Mouse (Mus musculus) kidney, postnatal 10 days (tissue): ENCODE data around the gene Csf1.

Experiments used
- DNase-seq: peaks from one replicate; pipeline ENCODE4 v3.0.0; 2021; ENCODE audit warnings: mixed read lengths

The Csf1 gene

DNA sequence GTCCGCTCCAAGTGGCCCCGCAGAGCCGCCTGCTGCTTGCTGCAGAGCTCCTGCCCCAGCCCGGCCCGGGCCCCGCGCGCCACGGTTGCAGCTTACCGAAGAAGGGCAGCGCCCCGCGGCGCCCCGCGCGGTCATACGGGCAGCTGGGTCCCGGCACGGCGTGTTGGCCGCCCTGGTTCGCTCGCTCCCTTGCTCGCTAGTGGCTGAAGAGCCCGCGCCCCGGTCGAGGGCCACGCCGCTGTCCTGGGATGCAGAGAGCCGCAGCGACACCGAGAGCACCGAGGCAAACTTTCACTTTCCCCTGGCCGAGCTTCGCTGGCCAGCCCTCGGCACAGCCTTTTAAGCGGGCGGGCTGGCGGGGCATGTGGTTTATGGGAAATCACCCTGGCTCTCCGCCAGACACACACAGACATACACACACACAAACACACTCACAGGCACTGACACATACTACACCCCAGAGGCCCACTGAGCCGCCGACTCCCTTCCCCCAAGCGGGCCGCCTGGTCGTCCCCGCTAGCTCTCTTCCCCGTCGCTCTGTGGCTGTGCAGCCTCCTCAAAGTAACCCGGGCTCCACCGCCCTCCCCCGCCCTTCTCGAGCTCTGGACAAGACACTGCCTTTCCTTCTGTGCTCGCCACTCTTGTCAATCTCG lies at the start of gene Csf1:
Gene Csf1, minus strand, starts transcription at position 541 of the 653 bp plus-strand sequence.
- peak; percentile 90 for DNase-seq

DNA sequence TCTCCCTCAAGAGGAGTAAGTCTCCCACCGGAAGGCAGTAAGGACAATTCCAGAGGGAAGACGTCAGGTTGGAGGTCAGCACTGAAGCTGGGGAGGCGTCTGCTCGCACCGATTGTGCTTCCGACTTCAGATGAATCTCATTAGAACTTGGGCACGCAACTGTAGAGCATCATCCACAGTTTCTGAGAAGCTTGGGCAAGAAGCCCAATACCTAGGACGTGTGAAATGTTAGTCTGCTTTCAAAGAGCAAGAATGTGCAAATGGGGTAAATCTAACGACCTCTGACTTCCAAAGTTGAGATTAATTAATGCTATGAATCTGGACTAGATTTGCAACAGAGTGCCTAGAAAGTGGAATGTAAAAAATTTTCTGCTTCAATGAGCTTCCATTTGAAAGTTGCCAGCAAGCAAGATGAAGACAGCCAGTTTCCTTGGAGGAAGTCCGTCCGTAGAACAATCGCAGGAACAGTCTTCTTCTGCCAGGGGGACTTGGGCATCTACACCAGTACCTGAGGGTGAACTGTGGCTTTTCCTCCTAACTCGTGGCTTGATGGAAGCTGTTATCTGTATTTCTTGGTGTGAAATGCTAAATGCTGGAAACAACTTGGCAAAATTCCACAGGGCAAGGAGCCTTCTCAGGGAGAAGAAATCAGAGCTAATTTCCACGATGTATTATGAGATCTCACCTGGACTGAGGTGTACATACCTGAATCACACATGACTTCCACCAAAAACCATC lies 47.9 kb upstream of the Csf1 start:
- peak; percentile 39 for DNase-seq

DNA sequence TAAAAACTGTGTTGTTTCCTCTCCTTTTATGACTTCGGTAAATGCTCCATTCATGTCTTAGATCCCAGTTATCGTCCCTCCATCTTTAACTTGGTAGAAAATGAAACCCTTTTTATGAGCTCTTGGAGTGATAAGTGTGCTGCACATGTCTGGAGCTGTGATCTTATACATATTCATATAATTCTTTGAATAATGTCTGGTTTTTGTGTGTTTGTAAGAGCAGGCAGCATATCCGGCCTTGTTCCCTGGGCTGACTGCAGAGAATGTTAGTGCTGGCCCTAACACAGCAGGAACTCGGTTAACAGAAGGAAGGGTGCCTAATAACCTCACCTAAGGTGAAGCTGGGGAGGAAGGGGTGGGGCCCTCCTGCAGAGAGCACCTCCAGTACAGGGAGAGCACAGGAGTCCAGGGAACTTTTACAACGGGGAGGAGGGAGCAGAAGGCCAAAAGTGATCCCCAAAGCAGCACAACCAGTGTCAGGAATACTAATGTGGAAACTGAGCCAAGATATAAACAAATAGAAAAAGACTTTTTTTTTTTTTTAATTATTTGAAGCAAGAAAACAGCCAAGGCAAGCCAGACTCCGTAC lies 47.2 kb upstream of the Csf1 start:
- no peak for DNase-seq

DNA sequence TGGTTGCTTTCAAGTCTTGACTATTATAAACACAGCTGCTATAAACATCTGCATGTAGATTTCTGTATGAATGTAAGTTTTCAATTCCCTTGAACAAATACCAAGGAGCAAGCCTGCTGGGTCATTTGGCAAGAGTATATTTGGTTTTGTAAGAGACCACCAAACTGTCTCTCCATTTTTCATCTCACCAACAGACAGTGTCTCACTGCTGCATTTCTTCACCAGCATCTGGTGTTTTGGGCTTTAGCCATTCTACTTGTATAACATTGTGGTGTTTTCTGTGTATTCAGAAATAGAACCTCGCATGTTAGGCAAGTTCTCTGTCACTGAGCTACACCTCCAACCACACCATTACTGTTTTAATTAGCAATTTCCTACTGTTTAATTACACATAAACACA lies 46.6 kb upstream of the Csf1 start:
- no peak for DNase-seq

DNA sequence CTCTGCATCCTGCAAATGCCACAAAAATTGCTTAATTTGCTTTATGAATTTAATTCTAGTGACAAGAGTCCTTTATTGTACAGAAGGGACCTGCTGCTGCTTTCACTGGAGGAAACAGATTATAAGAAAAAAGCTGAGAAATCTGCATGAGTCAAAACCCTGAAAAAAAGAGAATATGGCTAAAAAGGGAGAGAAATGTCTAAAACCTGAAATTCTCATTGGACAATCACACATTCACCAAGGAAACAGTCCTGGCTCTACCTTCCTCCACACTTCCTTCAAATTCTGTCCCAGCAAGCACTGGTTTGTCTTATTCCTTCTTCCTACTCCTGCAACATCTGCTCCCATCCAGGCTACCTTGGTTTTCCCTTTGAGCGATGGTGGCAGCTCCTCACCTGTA lies 44.5 kb upstream of the Csf1 start:
- DNase-seq, result no peak

DNA sequence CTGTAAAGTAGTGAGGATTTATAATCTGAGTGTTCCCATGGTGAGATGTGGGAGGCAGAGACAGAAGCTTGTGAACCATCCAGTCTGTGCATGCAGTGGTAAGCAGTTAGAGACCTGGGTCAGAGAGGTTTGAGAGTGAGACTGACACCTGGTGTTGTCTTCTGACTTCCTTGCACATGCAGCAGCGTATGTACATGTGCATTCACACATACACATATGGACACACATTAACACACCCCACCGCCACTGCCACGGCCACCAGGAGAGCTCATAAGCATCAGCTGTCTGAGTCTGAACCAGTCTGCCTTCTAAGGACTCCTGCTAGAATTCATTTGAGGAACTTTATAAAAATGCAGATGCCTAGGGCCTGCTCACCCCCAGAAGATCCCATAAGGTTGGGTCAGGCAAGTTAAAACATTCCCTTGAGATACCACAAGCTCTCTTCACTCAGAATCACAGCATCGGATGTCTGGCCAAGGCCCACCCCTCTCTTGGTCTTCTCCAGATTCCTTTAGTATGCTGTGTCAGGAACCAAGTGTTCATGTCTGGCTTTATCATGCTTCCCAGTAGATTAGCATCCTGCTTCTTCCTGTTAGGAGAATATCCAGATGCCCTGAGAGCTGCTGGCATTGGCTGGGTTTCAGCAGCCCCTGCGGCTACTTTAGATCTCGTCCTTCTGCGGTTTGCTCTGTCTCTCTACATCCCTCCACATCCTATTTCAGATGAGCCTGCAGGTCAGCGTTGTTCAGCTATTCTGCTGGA lies 42.1 kb upstream of the Csf1 start:
- no peak for DNase-seq

DNA sequence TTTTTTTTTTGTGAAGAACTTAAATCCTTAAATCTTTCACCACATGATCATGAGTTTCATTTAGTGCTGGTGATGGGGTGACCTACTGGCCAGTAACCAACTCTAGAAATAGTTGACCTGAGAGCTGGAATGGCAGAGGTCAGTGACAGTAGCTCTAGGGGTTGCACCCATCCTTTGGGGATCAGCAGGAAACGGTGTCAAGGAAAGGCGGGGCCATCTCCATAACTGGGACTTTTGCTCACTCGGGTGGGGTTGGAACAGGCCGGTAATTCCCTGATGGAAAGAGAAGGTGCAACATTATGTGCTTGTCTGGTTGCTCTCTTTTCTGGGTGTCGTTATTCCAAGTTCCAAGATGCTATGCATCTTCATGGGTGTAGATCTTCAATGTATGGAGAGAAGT lies 38.7 kb upstream of the Csf1 start:
- DNase-seq, result no peak

DNA sequence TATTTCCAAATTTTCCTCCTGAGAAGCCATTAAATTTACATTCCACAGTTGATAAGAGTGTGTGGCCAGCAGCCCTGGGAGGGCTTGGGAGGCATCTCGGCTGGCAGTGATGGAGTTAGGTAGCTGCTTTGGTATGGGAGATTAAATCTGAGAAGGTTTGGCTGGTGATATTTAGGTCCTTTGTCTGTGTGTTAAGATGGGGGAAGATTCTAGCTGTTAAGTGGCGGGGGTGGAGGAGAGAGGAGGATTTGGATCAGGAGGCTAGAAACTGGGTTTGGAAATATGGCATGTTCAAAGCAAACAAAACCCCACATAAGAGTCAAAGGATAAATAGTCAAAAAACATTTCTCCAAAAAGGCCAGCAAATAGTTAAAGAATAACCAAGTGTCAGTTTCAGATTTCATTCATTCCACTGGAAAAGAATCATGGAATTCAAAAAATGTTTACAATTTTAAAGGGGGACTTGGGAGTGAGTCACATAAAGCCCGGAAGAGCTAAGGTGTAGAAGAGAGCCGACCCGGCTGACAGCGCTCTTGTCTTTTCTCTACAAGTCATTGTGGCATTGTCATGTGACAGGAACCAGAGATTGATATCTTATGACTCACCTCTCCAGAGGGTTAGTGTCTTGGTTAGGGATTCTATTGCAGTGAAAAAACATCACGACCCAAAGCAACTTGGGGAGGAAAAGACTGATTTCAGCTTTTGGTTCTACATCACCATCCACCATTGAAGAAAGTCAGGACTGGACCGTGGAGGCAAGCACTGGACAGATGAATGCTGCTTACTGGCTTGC lies 36.1 kb upstream of the Csf1 start:
- no peak for DNase-seq

DNA sequence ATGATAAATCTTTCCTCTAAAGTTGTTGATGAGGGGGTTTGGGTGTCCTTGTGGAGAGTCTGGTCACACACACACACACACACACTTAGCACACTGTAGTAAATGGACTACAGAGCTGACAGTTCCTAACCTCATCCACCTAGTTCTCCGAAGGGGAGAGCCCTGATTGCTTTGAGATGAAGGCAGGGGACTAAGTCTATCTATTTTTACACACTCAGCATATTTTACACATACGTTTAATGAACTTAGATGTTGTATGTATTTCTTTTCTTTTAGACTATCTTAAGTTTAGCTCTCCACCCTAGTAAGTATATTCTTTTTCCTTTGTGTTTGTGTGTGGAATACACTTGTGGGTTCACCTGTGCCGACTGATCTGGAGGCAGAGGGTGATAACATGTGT lies 34.6 kb upstream of the Csf1 start:
- DNase-seq, result no peak

DNA sequence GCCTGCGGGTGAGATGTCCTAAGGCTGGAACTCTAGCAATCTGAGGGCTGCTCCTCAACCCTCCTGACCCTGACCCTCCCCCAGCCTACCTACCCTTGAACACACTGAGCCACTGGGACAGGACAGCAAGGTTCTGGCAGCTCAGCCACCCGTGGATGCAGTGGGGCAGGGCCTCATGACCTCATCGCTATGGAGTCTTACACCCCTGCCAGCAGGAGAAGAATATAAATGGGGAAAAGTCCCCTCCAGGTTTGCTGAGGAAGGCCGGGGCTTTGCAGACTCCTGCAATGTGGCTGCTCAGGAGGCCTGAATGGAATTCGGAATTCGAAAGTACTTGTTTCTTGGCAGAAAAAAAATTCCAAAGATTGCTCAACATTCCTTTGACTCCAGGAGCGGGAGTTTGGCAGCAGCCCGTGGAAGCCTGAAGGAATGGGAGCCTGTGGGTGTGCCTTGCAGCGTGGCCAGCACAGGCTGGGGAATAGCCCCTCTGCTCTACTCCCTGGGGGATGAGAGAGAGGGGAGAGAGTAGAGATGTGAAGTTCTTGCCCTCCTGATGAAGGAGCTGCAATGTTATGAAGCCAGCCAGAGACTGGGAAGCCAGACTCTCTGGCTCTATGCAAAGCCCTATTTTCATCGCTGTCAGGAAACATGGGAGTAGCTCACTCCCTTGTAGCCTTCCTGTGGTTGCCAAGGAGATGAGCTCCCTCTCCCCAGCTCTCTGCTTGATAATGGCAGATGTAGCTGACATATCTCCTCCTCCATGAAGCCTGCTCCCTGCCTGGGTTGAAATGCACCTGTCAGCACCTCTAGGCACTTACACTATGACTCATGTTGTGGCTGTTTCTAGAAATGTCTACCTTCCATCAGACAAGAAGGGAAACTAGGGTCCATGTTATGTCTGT lies 33.3 kb upstream of the Csf1 start:
- peak; percentile 67 for DNase-seq

DNA sequence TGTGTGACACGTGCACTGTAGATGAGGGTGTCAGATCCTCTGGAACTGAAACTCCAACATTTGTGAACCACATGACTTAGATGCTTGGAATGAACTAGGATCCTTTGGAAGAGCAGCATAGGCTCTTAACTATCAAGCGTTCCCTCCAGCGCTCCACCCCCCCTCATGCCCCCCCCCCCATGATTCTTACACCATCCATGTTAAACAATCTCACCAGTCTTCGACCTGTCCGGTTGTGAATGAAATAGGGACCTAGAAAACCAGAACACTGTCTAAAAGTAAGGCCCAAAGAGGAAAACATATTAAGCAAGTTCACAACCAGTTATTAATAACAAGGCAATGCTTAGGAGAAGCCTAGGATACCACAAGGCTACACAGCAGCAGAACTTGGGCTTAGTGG lies 32.5 kb upstream of the Csf1 start:
- DNase-seq, result no peak

DNA sequence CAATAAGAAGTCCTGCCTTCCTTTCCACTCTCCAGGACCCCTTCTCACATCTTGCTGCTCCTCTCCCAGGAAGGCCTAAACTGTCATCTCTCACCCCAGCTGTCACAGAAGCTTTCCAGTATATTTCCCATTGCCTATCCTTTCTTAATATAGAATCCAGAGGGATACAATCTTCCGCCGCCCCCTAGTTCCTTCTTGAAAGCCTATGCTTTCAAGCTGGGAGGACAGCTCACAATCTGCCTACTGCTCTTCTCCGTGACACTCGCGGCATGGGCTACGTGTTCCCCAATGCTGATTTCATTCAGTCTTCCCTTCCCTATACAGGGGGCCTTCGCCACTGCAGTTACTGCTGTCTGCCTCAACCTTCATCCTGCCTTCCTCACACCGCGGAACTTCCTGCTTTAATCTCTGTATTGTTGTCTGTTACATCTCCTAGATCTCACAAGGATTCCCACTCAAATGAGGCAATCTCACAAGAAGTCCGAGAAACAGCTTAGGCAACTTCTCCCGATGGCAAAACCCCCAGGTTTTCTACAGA lies 30.6 kb upstream of the Csf1 start:
- no peak for DNase-seq

DNA sequence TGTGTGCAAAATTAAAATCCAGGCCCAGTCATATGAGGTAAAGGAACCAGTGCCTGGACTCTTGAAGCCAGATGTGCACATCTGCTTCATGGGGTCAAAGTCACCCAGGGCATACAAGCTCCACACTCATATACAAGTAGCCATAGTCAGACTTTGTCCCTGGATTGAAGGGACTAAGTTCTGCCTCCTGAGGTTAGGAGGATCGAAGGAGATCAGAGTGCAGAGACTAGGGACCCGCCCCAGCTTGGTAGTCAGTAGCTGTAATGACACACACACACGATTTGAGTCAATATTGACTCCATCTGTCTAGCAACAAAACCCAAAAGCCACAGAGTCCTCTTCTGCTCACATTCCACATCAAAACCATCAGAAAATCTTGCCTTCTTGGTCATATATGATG lies 30.0 kb upstream of the Csf1 start:
- DNase-seq, result no peak

DNA sequence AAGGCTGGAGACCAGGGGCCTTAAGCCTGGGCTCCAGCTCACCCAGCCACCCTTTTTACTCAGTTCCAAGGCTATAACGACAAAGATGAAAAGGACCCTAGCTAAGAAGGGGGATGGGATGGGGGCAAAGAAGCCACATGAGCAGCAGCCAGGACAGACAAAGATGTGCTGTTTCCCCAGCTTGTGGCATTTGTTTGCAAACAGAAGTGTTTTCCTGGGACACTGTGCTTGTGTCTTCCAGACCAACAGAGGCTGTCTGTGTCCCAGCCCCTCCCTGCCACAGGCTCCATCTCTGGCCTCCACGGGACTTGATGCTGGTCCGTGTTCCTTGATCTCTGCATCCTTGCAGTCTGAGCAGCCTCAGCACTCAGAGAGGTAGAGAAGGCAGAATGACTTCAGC lies 28.6 kb upstream of the Csf1 start:
- DNase-seq, result no peak

DNA sequence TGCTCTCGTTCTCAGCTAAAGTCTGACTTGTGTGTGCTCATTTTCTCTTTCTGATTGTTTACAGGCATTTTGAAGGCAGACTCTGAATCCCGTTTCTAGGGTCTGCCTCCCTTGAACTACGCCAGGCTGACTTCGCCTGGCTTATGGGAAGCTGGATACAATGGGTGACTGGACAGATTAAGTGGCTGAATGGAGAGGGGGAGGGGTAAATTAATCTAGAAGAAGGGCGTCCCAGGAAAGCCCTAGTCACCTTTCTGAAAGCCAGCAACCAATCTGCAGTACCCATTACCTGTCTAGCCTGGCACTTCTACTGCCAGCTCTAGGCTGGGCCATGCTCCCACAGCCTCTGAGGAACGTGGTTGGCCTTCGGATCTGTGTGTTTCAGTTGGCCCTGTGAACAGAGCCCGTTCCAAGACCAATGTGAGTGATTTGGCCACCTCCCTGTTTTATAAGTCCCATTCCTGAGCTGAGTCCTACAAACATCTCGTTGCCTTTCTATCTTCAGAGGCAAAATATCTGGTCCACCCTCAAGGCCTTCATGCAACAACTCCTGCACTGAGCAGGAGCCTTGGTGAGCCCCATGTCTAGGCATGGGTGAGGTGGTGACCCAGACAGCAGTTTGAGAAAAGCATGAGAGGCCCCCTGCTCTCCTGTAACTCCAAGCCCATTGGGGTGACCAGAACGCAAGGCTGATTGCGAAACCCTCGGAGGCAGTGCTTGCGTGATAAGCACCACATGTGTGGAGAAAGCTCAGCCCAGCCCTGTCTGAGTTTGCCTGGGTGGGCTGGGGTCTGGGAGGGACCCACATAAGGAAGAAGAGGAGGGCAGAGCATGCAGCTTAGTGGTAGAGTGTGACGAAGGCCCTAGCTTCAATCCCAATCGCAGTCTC lies 27.6 kb upstream of the Csf1 start:
- no peak for DNase-seq

DNA sequence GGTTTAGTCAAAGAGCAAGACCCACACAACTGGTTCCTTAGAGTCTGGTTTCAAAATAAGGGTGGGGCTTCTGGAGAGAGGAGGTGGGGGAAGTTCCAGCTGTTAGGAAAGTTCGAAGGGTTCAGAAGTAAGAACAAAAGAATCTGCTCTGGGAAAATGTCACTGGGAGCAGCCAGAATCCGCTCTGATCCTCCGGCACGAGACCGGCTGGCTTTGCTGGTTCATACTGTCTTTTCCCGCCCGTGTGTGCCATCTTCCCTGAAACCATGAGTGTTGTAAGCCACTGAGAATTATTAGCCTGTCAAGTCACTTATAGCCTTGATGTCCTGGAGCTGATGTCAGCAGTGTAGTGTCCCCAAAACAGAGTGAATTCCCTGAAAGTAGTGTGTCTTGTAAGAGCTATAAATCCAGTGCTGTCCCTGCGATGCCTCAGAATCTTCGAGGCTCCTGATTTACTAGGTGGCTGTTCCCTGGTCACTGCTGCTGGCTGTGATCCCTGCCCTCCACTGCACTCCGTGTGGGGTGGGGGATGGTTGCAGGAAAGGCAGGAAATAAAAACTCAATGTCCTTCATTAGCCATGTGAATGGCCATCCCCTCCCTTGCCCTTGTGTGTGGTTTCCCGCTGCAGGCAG lies 26.8 kb upstream of the Csf1 start:
- peak; percentile 70 for DNase-seq

DNA sequence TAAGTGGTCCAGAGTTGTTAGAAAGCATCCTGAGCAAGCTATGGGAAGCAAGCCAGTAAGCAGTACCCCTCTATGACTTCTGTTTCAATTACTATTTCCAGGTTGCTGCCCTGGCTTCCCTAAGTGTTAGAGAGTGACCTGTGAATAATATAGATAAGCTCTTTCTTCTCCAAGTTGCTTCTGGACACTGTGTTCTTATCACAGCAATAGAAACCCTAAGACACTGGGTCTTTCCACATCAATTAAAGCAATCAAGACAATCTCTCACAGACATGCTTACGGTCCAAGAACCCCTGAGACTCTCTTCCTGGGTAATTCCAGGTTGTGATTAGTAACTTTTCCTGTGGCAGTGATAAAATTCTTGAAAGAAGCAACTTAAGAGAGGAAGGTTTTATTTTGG lies 26.1 kb upstream of the Csf1 start:
- DNase-seq, result no peak

DNA sequence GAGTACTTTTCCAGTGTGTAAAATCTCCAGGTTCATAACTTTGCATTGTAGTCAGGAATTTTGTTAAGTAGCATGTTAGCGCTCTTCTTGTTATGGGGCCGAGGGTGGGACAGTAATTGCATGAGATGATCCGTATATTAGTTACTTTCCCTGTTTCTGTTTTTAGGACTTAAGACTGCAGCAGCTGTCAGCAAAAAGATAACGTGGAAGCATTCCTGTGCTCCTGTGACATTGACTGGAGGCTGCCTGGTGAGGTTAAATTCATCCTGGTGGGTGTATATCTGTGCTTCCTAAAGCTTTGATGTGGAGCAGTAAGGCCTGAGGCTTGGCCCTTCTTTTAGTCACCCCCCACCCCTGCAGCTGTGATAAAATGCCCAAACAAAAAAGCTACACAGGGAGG lies 25.3 kb upstream of the Csf1 start:
- no peak for DNase-seq

DNA sequence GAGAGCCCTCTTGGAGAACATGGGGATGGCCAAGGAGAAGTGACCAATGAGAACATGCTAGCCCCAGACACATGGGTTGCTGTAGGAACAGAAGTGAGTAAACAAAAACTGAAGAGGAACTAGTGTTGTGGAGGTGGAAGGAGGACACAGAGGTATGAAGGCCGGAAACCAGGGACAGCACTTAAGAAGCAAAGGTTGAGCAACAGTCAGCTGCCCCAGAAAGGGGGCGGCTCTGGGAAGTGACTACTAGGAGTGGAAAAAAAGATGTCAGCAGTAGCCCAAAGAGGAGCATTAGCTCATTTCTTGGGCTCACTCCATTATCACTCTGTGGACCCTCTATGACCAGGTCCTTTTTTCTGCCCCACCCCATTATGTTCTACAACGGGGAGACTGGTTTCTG lies 23.0 kb upstream of the Csf1 start:
- no peak for DNase-seq

DNA sequence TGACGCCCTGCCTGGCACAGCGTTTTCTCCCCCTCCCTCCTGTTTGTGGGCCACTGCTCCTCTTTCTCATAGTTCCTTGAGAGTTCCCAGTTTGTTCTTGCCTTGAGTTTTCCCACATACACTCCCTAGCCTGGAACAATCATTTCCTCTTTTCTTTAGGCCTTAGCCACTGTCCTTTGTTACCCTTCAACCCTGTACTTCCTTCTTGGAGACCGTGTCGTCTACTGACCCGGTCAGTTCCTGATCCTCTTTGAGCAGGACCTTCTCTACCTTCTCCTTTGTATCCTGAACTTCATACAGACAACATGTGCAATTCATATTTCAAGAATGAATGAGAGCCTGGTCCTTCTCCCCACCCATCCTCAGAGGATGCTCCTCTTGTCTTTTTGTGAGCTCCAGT lies 21.0 kb upstream of the Csf1 start:
- DNase-seq, result no peak
